8 mouse cellular contexts compared by ENCODE assay signal in genomic region chr12:4523688-4524298, GRCm38 (mm10). TPM values are rescaled to one million over a fixed set of nuclear protein-coding genes. Genes with fewer than 3 reads are reported as not detected.
A peak's percentile ranks its signal among the peaks of the same experiment; 100 is the strongest.
DNase-seq lines count a peak whose midpoint lies in the region; ATAC-seq and TF ChIP-seq lines count a peak whose summit lies in the region.

No protein-coding gene starts in this region.

- H3K27ac ChIP-seq in MEL (ENCODE audit: control insufficient read depth, low read depth, low read length), result peak overlapping the region; percentile 10; the same call in 1 of the 2 replicates
- H3K27ac ChIP-seq in heart, embryonic 11.5 days (ENCODE audit: low read depth, low read length), result no peak overlapping the region
- peak overlapping the region; percentile 59 for H3K27ac ChIP-seq in limb, embryonic 15.5 days

- peak overlapping the region; percentile 22; the same call in 1 of the 2 replicates for H3K4me2 ChIP-seq in heart, embryonic 11.5 days
- H3K4me2 ChIP-seq in limb, embryonic 15.5 days, result no peak overlapping the region; the same call in 1 of the 2 replicates

- H3K9ac ChIP-seq in MEL (ENCODE audit: control insufficient read depth, low read depth, low read length, poor library complexity, severe bottlenecking), result peak overlapping the region; percentile 58
- no peak overlapping the region for H3K9ac ChIP-seq in heart, embryonic 11.5 days (ENCODE audit: low read depth, low read length)
- H3K9ac ChIP-seq in limb, embryonic 15.5 days, result no peak overlapping the region

- H3K4me3 ChIP-seq in MEL (ENCODE audit: control insufficient read depth in 1 of 2, insufficient read depth in 1 of 2, low read depth in 2 of 2, low read length in 2 of 2), result peak overlapping the region; percentile 13 to 18
- no peak overlapping the region for H3K4me3 ChIP-seq in heart, embryonic 11.5 days (ENCODE audit: low read depth, low read length)
- no peak overlapping the region for H3K4me3 ChIP-seq in limb, embryonic 15.5 days

- no peak for TF ChIP-seq CTCF in MEL (IDR thresholded peaks at IDR 0.05 in 2 of 3, conservative IDR thresholded peaks at IDR 0.05 in 1 of 3; ENCODE audit: control insufficient read depth in 1 of 3, insufficient read depth in 1 of 3, low read depth in 2 of 3, low read length in 3 of 3, poor library complexity in 1 of 3, severe bottlenecking in 1 of 3)

- no peaks in the 10 kb centered on the region for H3K9me3 ChIP-seq in MEL (replicated peaks; ENCODE audit: insufficient read depth, low read length)
- H3K9me3 ChIP-seq in heart, embryonic 11.5 days (replicated peaks; ENCODE audit: control insufficient read depth, low read length), result no peaks in the 10 kb centered on the region
- H3K9me3 ChIP-seq in limb, embryonic 15.5 days, result no peaks in the 10 kb centered on the region

- H3K36me3 ChIP-seq in MEL (ENCODE audit: control insufficient read depth in 1 of 2, insufficient read depth in 2 of 2, low read length in 2 of 2), result peaks cover 0 to 16% of the 10 kb centered on the region in 2 experiments; a peak in 2 of 4 replicates
- H3K36me3 ChIP-seq in heart, embryonic 11.5 days (ENCODE audit: control insufficient read depth, insufficient read depth, low read length), result no peaks in the 10 kb centered on the region
- H3K36me3 ChIP-seq in limb, embryonic 15.5 days, result no peaks in the 10 kb centered on the region

- TF ChIP-seq POLR2A in MEL (IDR thresholded peaks at IDR 0.05; ENCODE audit: control insufficient read depth in 1 of 2, insufficient read depth in 1 of 2, low read depth in 1 of 2, low read length in 2 of 2, poor library complexity in 1 of 2), result no peak

- H3K4me1 ChIP-seq in MEL (ENCODE audit: control insufficient read depth in 1 of 2, insufficient read depth in 2 of 2, low read length in 2 of 2), result peaks cover 0 to 22% of the 10 kb centered on the region in 2 experiments; a peak in 3 of 4 replicates
- H3K4me1 ChIP-seq in heart, embryonic 11.5 days (ENCODE audit: control insufficient read depth, insufficient read depth, low read length), result peaks cover 8% of the 10 kb centered on the region; the same call in 1 of the 2 replicates
- H3K4me1 ChIP-seq in limb, embryonic 15.5 days, result peaks cover 25% of the 10 kb centered on the region

- H3K79me2 ChIP-seq in MEL (ENCODE audit: control insufficient read depth, insufficient read depth, low read length, poor library complexity), result no peaks in the 10 kb centered on the region

- no peak for ATAC-seq in heart, embryonic 11.5 days (replicated peaks; ENCODE audit: insufficient number of reproducible peaks, low FRiP score, low TSS enrichment)
- ATAC-seq in limb, embryonic 15.5 days (ENCODE audit: insufficient number of reproducible peaks, low FRiP score, low TSS enrichment, low read depth), result no peak

- no peak for TF ChIP-seq RAD21 in MEL (IDR thresholded peaks at IDR 0.05; ENCODE audit: low read depth, low read length)

- 25% methylated on average over 9 of the region's 9 CpGs for WGBS in heart, embryonic 11.5 days (ENCODE audit: insufficient replicate concordance)
- 35% methylated on average over 9 of the region's 9 CpGs for WGBS in limb, embryonic 15.5 days

- TF ChIP-seq EP300 in MEL (IDR thresholded peaks at IDR 0.05; ENCODE audit: low read depth in 1 of 2, low read length in 2 of 2), result no peak

- peak; percentile 40 to 57 for DNase-seq in cerebellum, postnatal 10 days
- DNase-seq in cerebellum, adult 11 months, result no peak
- DNase-seq in MEL (ENCODE audit: low read depth, low spot score), result no peak
- DNase-seq in adrenal gland, postnatal 10 days, result no peak
- no peak for DNase-seq in thymus, postnatal 36 days
- DNase-seq in left cerebral cortex, adult 18-20 months (ENCODE audit: low spot score in 2 of 2), result no peak

- no peaks in the 10 kb centered on the region for H3K27me3 ChIP-seq in MEL (ENCODE audit: control insufficient read depth in 1 of 2, insufficient read depth in 2 of 2, low read length in 2 of 2)
- no peaks in the 10 kb centered on the region for H3K27me3 ChIP-seq in heart, embryonic 11.5 days (ENCODE audit: control insufficient read depth, insufficient read depth, low read length)
- no peaks in the 10 kb centered on the region for H3K27me3 ChIP-seq in limb, embryonic 15.5 days

TF ChIP-seq in MEL, 35 proteins besides CTCF, POLR2A, EP300 and RAD21:
- no peak for TF ChIP-seq CHD2 (IDR thresholded peaks at IDR 0.05; ENCODE audit: low read length)
- TF ChIP-seq GABPA (IDR thresholded peaks at IDR 0.05; ENCODE audit: low read depth, low read length), result no peak
- no peak for TF ChIP-seq ETS1 (IDR thresholded peaks at IDR 0.05; ENCODE audit: low read depth, low read length)
- TF ChIP-seq RCOR1 (IDR thresholded peaks at IDR 0.05; ENCODE audit: low read depth, low read length), result no peak
- no peak for TF ChIP-seq USF1 (IDR thresholded peaks at IDR 0.05; ENCODE audit: low read depth, low read length)
- TF ChIP-seq GATA1 (IDR thresholded peaks at IDR 0.05; ENCODE audit: low read depth, low read length), result 0 out of 2 replicates have a peak, but pooled peaks have one; percentile 12
- TF ChIP-seq ZNF384 (IDR thresholded peaks at IDR 0.05; ENCODE audit: low read depth, low read length), result peak; percentile 75

RNA-seq across cellular contexts. Expression of gene Ncoa1, which starts 46.8 kb away (rescaled TPM):
- total RNA-seq in MEL (2012; rRNA removed), result 45.0 and 48.4 TPM in 2 replicates
- polyA plus RNA-seq in MEL (2012; ENCODE audit: insufficient read depth in 1 of 2, insufficient read length in 2 of 2, low read depth in 1 of 2, low replicate concordance in 2 of 2, missing spikeins in 1 of 2), result 10 to 100 TPM; 36.0 to 65.0 TPM
- polyA plus RNA-seq in heart, embryonic 11.5 days (2014; fragmentation: Nextera tagmentation; extraction: Ambion mirVana), result 9.9 and 10.4 TPM in 2 replicates
- 10.6 and 12.4 TPM in 2 replicates for polyA plus RNA-seq in limb, embryonic 15.5 days (2015; fragmentation: Nextera tagmentation; extraction: Ambion mirVana)
- 10 to 100 TPM; 30.2 to 36.4 TPM for total RNA-seq in adrenal gland, postnatal 10 days (2021)
- 100 to 1,000 TPM; 106 to 110 TPM for total RNA-seq in left cerebral cortex, adult 18-20 months (2021)

Comparison
In these comparisons a context has a peak if more than half of its experiments do, and no peak if none do; other contexts are left out.
1. DNase-seq: peak in cerebellum, postnatal 10 days (2 of 2); none in cerebellum, adult 11 months (single experiment), MEL (single experiment), adrenal gland, postnatal 10 days (single experiment), thymus, postnatal 36 days (0 of 2) and left cerebral cortex, adult 18-20 months (0 of 2).
2. H3K4me3 ChIP-seq: peak in MEL (2 of 2); none in heart, embryonic 11.5 days (single experiment) and limb, embryonic 15.5 days (single experiment).